Mouse (Mus musculus): ENCODE measurements around the gene Fam71e1.

DNA sequence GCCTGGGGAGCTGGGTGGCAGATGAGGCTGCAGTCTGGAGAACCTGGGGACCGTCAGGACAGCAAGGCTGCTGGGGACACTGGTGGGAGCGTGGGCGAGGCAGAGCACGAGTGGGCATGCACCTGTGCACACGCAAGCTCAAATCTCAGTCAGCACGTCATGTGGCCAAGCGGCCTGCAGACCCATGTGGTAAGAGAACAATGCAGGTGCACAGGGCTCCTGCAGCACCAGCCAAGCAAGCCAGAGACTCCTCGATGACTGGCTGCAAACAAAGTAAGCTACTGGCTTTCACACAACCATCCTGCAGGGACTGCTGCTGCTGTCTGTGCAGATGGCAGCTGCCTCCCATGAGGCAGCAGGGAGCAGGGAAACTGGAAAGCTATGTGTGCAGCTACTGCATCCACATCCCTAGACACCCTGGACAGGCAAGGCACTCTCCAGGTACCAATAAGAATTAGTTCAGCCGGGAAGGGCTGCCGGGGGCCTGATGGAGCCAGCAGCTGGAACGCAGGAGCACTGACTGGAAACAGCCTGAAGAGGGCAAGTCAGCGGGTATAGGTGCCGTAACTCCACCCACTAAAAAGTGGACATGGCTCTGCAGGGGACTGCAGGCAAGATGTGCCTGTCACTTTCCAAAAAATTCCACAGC is 9.3 kb upstream of the Fam71e1 start:
- no peak for TF ChIP-seq CTCF (IDR thresholded peaks at IDR 0.05)
- TF ChIP-seq EP300 (IDR thresholded peaks at IDR 0.05): no peak

All from lung, postnatal 0 days (tissue).